Mouse (Mus musculus) kidney, postnatal 0 days (tissue): ENCODE results near the gene Acsl5. TPM values are rescaled to one million over a fixed set of nuclear protein-coding genes. Genes with fewer than 3 reads are reported as not detected.

Source experiments
- ATAC-seq: fragments of 200-750 bp; cut with Nextera tagmentation; replicated peaks from 2 replicates; pipeline ENCODE4 v1.8.0; 2017; ENCODE audit warnings: low read depth, moderate number of reproducible peaks, moderate TSS enrichment, moderate library complexity; ENCODE audit not compliant: low FRiP score
- DNase-seq: peaks from one replicate; pipeline ENCODE4 v3.0.0-alpha.2; 2016; ENCODE audit warnings: low spot score
- H3K27ac ChIP-seq: fragments of 300-500 bp; sonication (generic); 2 replicates; pipeline ENCODE4 v1.5.1; 2014; ENCODE audit warnings: mild to moderate bottlenecking
- H3K27me3 ChIP-seq: fragments of 300-500 bp; sonication (generic); 2 replicates; pipeline ENCODE4 v1.6.1; 2014; ENCODE audit warnings: low read length, mixed read lengths; ENCODE audit not compliant: insufficient read depth
- H3K36me3 ChIP-seq: fragments of 300-500 bp; sonication (generic); 2 replicates; pipeline ENCODE4 v1.6.1; 2014; ENCODE audit warnings: low read length, mixed read lengths; ENCODE audit not compliant: insufficient read depth
- H3K4me1 ChIP-seq: fragments of 300-500 bp; sonication (generic); replicated peaks from 2 replicates; pipeline ENCODE4 v1.6.1; 2014; ENCODE audit warnings: antibody characterized with exemption, low read length, mixed read lengths; ENCODE audit not compliant: insufficient read depth
- H3K4me2 ChIP-seq: fragments of 300-500 bp; sonication (generic); 2 replicates; pipeline ENCODE4 v1.6.1; 2014; ENCODE audit warnings: mild to moderate bottlenecking, low read length, moderate library complexity, mixed read lengths
- H3K4me3 ChIP-seq: fragments of 300-500 bp; sonication (generic); replicated peaks from 2 replicates; pipeline ENCODE4 v1.5.1; 2014; ENCODE audit warnings: low read depth, low read length
- H3K9ac ChIP-seq: fragments of 300-500 bp; sonication (generic); 2 replicates; pipeline ENCODE4 v1.6.1; 2014; ENCODE audit warnings: low read depth, low read length
- H3K9me3 ChIP-seq: fragments of 300-500 bp; sonication (generic); replicated peaks from 2 replicates; pipeline ENCODE4 v1.6.1; 2016; ENCODE audit warnings: low read length, inconsistent platforms, mixed read lengths
- CTCF ChIP-seq: IDR thresholded peaks from 2 replicates; pipeline ENCODE4 v1.5.1; 2016; ENCODE audit warnings: antibody characterized with exemption, low read depth, mild to moderate bottlenecking, moderate library complexity
- WGBS: fragments of 180-500 bp; shearing (Covaris S2); extraction: QIAGEN DNeasy Blood & Tissue Kit; methylation state at CpG from one replicate; pipeline ENCODE4 v1.1.7; 2014; 5-methylcytosine and 5-hydroxymethylcytosine counted together
- polyA plus RNA-seq: library from polyadenylated mRNA; unstranded; fragments of >200 nt; fragmentation: Nextera tagmentation; extraction: Ambion mirVana; gene quantifications from 2 replicates; pipeline ENCODE4 v1.2.1, GENCODE M21; 2015

Gene Acsl5
- polyA plus RNA-seq, 1 experiment from 2014 or later = 60.6 TPM

- DNase-seq = no peak
- Histone ChIP-seq H3K9me3 (no peaks in the 10 kb centered on the region), H3K4me1 (no peaks in the 10 kb centered on the region), H3K27me3 (no peaks in the 10 kb centered on the region), H3K4me3 (no peak overlapping the region), H3K27ac (no peak overlapping the region), H3K36me3 (peaks cover 30% of the 10 kb centered on the region; the same call in 1 of the 2 replicates), H3K4me2 (no peak overlapping the region), H3K9ac (no peak overlapping the region)
- 96% methylated on average over 2 of the region's 2 CpGs for WGBS
- no peak for TF ChIP-seq CTCF
- no peak for ATAC-seq
Observed at GRCm38 (mm10) chr19:55313649-55314048, 61.9 kb downstream of the Acsl5 start.

GRCm38 (mm10) chr19:55315452-55316108 is 63.8 kb downstream of the Acsl5 start, which contains the start of gene Zdhhc6:
TSS of gene Zdhhc6 (minus strand) at chr19:55316032.
- Histone ChIP-seq H3K4me1 (no peaks in the 10 kb centered on the region), H3K9ac (peak within 1 kb of the TSS; percentile 74), H3K27ac (peak within 1 kb of the TSS; percentile 89), H3K27me3 (no peaks in the 10 kb centered on the region), H3K36me3 (peaks cover 15% of the 10 kb centered on the region; the same call in 1 of the 2 replicates), H3K9me3 (no peaks in the 10 kb centered on the region), H3K4me3 (peak within 1 kb of the TSS; percentile 77), H3K4me2 (peak within 1 kb of the TSS; percentile 95)
- TF ChIP-seq CTCF = no peak
- WGBS = under 1% methylated on average over 58 of the region's 60 CpGs
- ATAC-seq (peak; percentile 78), DNase-seq (peak; percentile 19)

- ATAC-seq (peak; percentile 89), DNase-seq (peak; percentile 91)
- Histone ChIP-seq H3K9ac (peak within 1 kb of the TSS; percentile 74), H3K9me3 (no peaks in the 10 kb centered on the region), H3K4me1 (no peaks in the 10 kb centered on the region), H3K27me3 (no peaks in the 10 kb centered on the region), H3K4me2 (peak within 1 kb of the TSS; percentile 95), H3K36me3 (peaks cover 9% of the 10 kb centered on the region; the same call in 1 of the 2 replicates), H3K4me3 (peak within 1 kb of the TSS; percentile 77), H3K27ac (peak within 1 kb of the TSS; percentile 89)
- TF ChIP-seq CTCF = peak; percentile 53
- WGBS = under 1% methylated on average over 48 of the region's 48 CpGs
Observed at GRCm38 (mm10) chr19:55316109-55316714, 64.5 kb downstream of the Acsl5 start, which contains the start of gene Vti1a. TSS of gene Vti1a (plus strand) at chr19:55316295.

- no peak for TF ChIP-seq CTCF
- 47% methylated on average over 10 of the region's 10 CpGs for WGBS
- Histone ChIP-seq H3K27ac (no peak overlapping the region), H3K9ac (0 out of 2 replicates have a peak overlapping the region, but pooled peaks have one; percentile 36), H3K4me3 (peak overlapping the region; percentile 77), H3K9me3 (no peaks in the 10 kb centered on the region), H3K36me3 (peaks cover 5% of the 10 kb centered on the region; the same call in 1 of the 2 replicates), H3K4me1 (no peaks in the 10 kb centered on the region), H3K4me2 (peak overlapping the region; percentile 95), H3K27me3 (no peaks in the 10 kb centered on the region)
- DNase-seq = no peak
- ATAC-seq = no peak
Observed at GRCm38 (mm10) chr19:55316901-55317300, 65.2 kb downstream of the Acsl5 start.

- DNase-seq (no peak), ATAC-seq (no peak)
- no peaks in the 10 kb centered on the region for H3K36me3 ChIP-seq
- no peaks in the 10 kb centered on the region for H3K27me3 ChIP-seq
- no peak overlapping the region for H3K4me3 ChIP-seq
- H3K9ac ChIP-seq = no peak overlapping the region
- no peak for TF ChIP-seq CTCF
- no peaks in the 10 kb centered on the region for H3K4me1 ChIP-seq
- no peak overlapping the region for H3K27ac ChIP-seq
- no peak overlapping the region for H3K4me2 ChIP-seq
- 76% methylated on average over 3 of the region's 3 CpGs for WGBS
- no peaks in the 10 kb centered on the region for H3K9me3 ChIP-seq
Observed at GRCm38 (mm10) chr19:55319036-55319435, 67.3 kb downstream of the Acsl5 start.

GRCm38 (mm10) chr19:55319521-55319920 is 67.8 kb downstream of the Acsl5 start:
- no peak overlapping the region for H3K4me2 ChIP-seq

More at GRCm38 (mm10) chr19:55319521-55319920, 67.8 kb downstream of the Acsl5 start:
- no peak overlapping the region for H3K4me3 ChIP-seq
- TF ChIP-seq CTCF = no peak
- ATAC-seq (no peak), DNase-seq (no peak)
- no peaks in the 10 kb centered on the region for H3K9me3 ChIP-seq
- no peaks in the 10 kb centered on the region for H3K27me3 ChIP-seq
- H3K27ac ChIP-seq = no peak overlapping the region
- no peak overlapping the region for H3K9ac ChIP-seq
- 70% methylated on average over 5 of the region's 5 CpGs for WGBS
- H3K4me1 ChIP-seq = no peaks in the 10 kb centered on the region
- no peaks in the 10 kb centered on the region for H3K36me3 ChIP-seq
